Mouse (Mus musculus): Measurements from ENCODE around the gene Gm11938.

DNA sequence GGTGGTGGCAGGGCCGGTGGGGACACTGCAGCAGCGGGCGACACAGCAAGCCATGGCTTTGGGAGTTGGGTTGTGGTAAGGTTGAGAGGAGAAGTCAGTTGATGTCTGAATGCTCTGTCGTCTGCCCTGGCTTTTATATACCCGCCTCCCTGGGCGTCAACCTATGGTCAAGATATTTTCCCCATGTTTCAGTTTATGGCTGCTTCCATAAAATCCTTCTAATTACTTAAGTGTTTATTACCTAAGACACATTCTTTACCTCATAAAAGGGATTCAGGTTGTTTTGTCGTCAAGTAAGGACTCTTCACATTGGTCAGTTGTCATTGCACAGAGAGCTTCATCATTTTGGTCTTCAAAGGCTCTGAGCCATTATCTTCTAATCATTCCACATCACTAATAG is 36.6 kb downstream of the Gm11938 start, which contains the start of gene Krtap3-1:
- TF ChIP-seq CTCF (IDR thresholded peaks at IDR 0.05; ENCODE audit: insufficient read depth, low read depth, low read length) (no peak), POLR2A (IDR thresholded peaks at IDR 0.05; ENCODE audit: insufficient read depth, low read depth, low read length) (no peak)

Data from olfactory bulb, adult 2 months (tissue).